Mouse (Mus musculus): ENCODE measurements at regions not wholly inside any gene's neighbourhood (a gene's known extent, or its start where the extent isn't known, plus 50 kb on each side); places are given as distances from the start of the nearest gene placed in this dataset.
A peak's percentile ranks its signal among the peaks of the same experiment; 100 is the strongest.

DNA sequence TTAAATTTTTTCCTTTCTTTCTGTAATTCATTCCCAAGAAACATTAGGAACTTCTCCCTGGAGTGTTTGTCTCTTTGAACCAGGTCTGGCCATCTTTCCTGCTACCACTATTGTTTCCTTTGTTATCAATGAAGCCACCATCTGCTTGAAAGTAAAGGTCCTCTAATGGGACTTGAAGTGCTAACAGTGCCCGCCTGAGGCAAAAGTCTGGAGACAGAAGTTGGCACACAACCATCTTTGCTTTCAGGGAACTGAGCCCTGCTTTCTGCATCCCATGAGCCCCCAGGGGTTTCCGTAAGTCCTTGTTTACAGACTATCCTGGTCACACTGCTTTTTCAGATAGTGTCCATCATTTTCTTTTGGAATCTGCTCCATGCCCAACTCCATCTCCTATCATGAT lies 546.2 kb upstream of the Mpdz start:
- TF ChIP-seq CTCF (IDR thresholded peaks at IDR 0.05; ENCODE audit: control insufficient read depth, insufficient read depth, insufficient read length): no peak
- no peak for TF ChIP-seq MAX (IDR thresholded peaks at IDR 0.05)
- no peak for TF ChIP-seq USF1 (IDR thresholded peaks at IDR 0.05; ENCODE audit: low read depth)
- no peaks in the 10 kb centered on the region for H3K27me3 ChIP-seq (ENCODE audit: control insufficient read depth, insufficient read depth, insufficient read length)
- no peaks in the 10 kb centered on the region for H3K79me3 ChIP-seq (ENCODE audit: low read depth)
- H3K79me2 ChIP-seq (ENCODE audit: control insufficient read depth, insufficient read depth): no peaks in the 10 kb centered on the region
- H3K36me3 ChIP-seq (ENCODE audit: control insufficient read depth, insufficient read depth): no peaks in the 10 kb centered on the region
- no peak overlapping the region for H3K4me3 ChIP-seq (ENCODE audit: insufficient read depth, poor library complexity, severe bottlenecking)
- no peak overlapping the region for H3ac ChIP-seq (ENCODE audit: control insufficient read depth, insufficient read length, low read depth)

DNA sequence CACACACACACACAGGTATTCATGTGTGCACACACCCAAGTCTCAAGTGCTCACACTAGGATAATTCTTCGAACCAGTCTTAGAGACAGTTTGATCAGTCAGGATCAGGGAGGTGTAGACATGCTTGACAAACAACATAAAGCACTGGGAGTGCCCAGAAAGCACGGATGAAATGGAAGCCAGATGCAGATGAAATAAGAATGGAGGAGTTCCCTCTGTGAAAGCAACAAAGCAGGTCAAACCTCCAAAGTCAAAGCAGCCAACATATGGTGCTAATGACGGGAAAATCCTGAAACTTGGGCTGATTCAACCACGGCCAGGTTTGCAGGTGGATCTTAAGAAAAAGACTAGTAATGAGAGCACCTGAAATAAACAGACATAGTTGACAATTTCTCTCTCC lies 544.0 kb upstream of the Mpdz start:
- TF ChIP-seq CEBPB (IDR thresholded peaks at IDR 0.05; ENCODE audit: low read depth) (no peak), MYOG (IDR thresholded peaks at IDR 0.05; ENCODE audit: control insufficient read depth, extremely low read depth, insufficient read length) (no peak), FOSL1 (IDR thresholded peaks at IDR 0.05; ENCODE audit: insufficient read depth, low read length, poor library complexity, severe bottlenecking) (no peak), MYOD1 (IDR thresholded peaks at IDR 0.05; ENCODE audit: control insufficient read depth, insufficient read length, low read depth) (no peak), CTCF (IDR thresholded peaks at IDR 0.05; ENCODE audit: control insufficient read depth, insufficient read depth, insufficient read length) (no peak)
- H3K4me3 ChIP-seq (ENCODE audit: insufficient read depth, poor library complexity, severe bottlenecking): no peak overlapping the region
- H3K27me3 ChIP-seq (ENCODE audit: control insufficient read depth, insufficient read depth, insufficient read length): no peaks in the 10 kb centered on the region

DNA sequence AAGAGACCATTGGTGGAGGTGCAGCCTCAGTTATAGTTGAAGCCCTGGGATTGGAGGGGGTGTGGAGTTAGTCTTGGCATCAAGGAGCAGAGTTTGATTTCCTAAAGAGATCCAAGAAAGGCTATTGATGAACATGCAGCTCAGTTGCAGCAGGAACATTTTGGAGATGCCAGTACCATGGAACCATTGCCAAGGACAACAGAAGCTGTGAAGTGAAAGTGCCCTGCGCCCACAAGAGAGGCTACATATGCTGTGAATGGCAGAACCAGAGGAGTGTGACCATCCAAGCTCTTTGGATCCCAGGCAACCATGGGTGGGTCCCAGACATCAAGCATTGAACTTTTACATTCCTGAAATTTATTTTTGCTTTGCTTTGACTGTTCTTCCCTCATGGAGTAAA lies 539.2 kb upstream of the Mpdz start:
- H3K4me3 ChIP-seq (ENCODE audit: insufficient read depth, poor library complexity, severe bottlenecking): no peak overlapping the region
- no peaks in the 10 kb centered on the region for H3K79me3 ChIP-seq (ENCODE audit: low read depth)
- no peaks in the 10 kb centered on the region for H3K79me2 ChIP-seq (ENCODE audit: control insufficient read depth, insufficient read depth)
- no peak overlapping the region for H3ac ChIP-seq (ENCODE audit: control insufficient read depth, insufficient read length, low read depth)
- TF ChIP-seq FOSL1 (IDR thresholded peaks at IDR 0.05; ENCODE audit: insufficient read depth, low read length, poor library complexity, severe bottlenecking): no peak
- no peak for TF ChIP-seq USF1 (IDR thresholded peaks at IDR 0.05; ENCODE audit: low read depth)
- no peak for TF ChIP-seq CTCF (IDR thresholded peaks at IDR 0.05; ENCODE audit: control insufficient read depth, insufficient read depth, insufficient read length)
- no peak for TF ChIP-seq MYOD1 (IDR thresholded peaks at IDR 0.05; ENCODE audit: control insufficient read depth, insufficient read length, low read depth)
- no peak for TF ChIP-seq MAX (IDR thresholded peaks at IDR 0.05)
- no peak for TF ChIP-seq MYOG (IDR thresholded peaks at IDR 0.05; ENCODE audit: control insufficient read depth, extremely low read depth, insufficient read length)
- no peak for TF ChIP-seq CEBPB (IDR thresholded peaks at IDR 0.05; ENCODE audit: low read depth)
- H3K27me3 ChIP-seq (ENCODE audit: control insufficient read depth, insufficient read depth, insufficient read length): no peaks in the 10 kb centered on the region
- no peaks in the 10 kb centered on the region for H3K36me3 ChIP-seq (ENCODE audit: control insufficient read depth, insufficient read depth)

More for the DNA sequence above, 544.0 kb upstream of the Mpdz start:
- H3K79me3 ChIP-seq (ENCODE audit: low read depth): no peaks in the 10 kb centered on the region
- no peaks in the 10 kb centered on the region for H3K36me3 ChIP-seq (ENCODE audit: control insufficient read depth, insufficient read depth)
- no peak overlapping the region for H3ac ChIP-seq (ENCODE audit: control insufficient read depth, insufficient read length, low read depth)
- H3K79me2 ChIP-seq (ENCODE audit: control insufficient read depth, insufficient read depth): no peaks in the 10 kb centered on the region

DNA sequence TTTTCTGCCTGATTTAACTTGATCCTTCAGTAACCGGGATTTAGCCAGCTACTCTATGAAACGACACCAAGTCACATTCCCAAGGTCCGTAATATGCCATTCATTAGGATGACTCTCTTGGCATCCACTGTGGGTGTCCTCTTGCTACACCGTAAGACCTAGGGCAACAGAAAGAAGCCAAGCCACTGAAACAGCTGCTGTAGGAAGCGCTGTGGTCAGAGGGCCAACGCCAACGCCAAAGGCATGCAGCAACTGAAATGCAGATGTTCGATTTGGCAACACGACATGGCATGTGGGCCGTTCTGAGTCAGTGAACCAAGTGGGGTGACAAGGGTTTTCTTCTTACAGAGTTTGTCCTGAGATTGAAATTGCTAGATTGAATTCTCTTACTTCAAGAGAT lies 527.9 kb upstream of the Mpdz start:
- no peaks in the 10 kb centered on the region for H3K79me2 ChIP-seq (ENCODE audit: control insufficient read depth, insufficient read depth)

DNA sequence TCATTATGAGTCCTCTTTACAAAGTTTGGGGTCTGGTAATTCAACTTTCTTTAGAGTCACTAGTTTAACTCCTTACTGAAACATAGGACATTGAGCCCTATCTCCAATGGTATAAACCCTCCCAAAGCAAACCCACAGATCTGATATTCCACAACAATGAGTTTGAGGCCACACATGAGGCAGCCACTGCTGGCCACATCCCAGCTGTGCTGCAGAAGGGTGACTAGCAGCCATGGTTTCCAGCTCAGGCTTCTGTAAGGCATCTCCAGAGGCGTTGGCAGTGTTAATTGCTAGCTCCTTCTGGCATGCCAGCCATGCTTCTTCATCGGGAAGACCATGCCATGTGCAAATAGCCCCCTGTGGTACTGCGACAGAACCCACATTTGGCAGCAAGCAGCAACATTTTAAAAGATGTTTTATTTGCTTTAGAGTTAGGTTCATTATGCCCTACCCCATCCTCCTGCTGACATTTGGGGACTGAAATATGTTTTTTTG lies 527.1 kb upstream of the Mpdz start:
- Histone ChIP-seq H3K36me3 (ENCODE audit: control insufficient read depth, insufficient read depth) (no peaks in the 10 kb centered on the region), H3K27me3 (ENCODE audit: control insufficient read depth, insufficient read depth, insufficient read length) (no peaks in the 10 kb centered on the region), H3K79me3 (ENCODE audit: low read depth) (no peaks in the 10 kb centered on the region), H3K4me3 (ENCODE audit: insufficient read depth, poor library complexity, severe bottlenecking) (no peak overlapping the region), H3K79me2 (ENCODE audit: control insufficient read depth, insufficient read depth) (no peaks in the 10 kb centered on the region), H3ac (ENCODE audit: control insufficient read depth, insufficient read length, low read depth) (no peak overlapping the region)
- no peak for TF ChIP-seq USF1 (IDR thresholded peaks at IDR 0.05; ENCODE audit: low read depth)
- TF ChIP-seq MAX (IDR thresholded peaks at IDR 0.05): no peak
- TF ChIP-seq MYOD1 (IDR thresholded peaks at IDR 0.05; ENCODE audit: control insufficient read depth, insufficient read length, low read depth): no peak
- TF ChIP-seq MYOG (IDR thresholded peaks at IDR 0.05; ENCODE audit: control insufficient read depth, extremely low read depth, insufficient read length): no peak
- TF ChIP-seq CEBPB (IDR thresholded peaks at IDR 0.05; ENCODE audit: low read depth): no peak
- TF ChIP-seq FOSL1 (IDR thresholded peaks at IDR 0.05; ENCODE audit: insufficient read depth, low read length, poor library complexity, severe bottlenecking): no peak
- TF ChIP-seq CTCF (IDR thresholded peaks at IDR 0.05; ENCODE audit: control insufficient read depth, insufficient read depth, insufficient read length): no peak

More for the DNA sequence above, 527.9 kb upstream of the Mpdz start:
- Histone ChIP-seq H3K4me3 (ENCODE audit: insufficient read depth, poor library complexity, severe bottlenecking) (no peak overlapping the region), H3K36me3 (ENCODE audit: control insufficient read depth, insufficient read depth) (no peaks in the 10 kb centered on the region), H3ac (ENCODE audit: control insufficient read depth, insufficient read length, low read depth) (no peak overlapping the region), H3K27me3 (ENCODE audit: control insufficient read depth, insufficient read depth, insufficient read length) (no peaks in the 10 kb centered on the region), H3K79me3 (ENCODE audit: low read depth) (no peaks in the 10 kb centered on the region)
- TF ChIP-seq MYOG (IDR thresholded peaks at IDR 0.05; ENCODE audit: control insufficient read depth, extremely low read depth, insufficient read length) (no peak), MAX (IDR thresholded peaks at IDR 0.05) (peak; percentile 76), CEBPB (IDR thresholded peaks at IDR 0.05; ENCODE audit: low read depth) (peak; percentile 77), MYOD1 (IDR thresholded peaks at IDR 0.05; ENCODE audit: control insufficient read depth, insufficient read length, low read depth) (peak; percentile 98), FOSL1 (IDR thresholded peaks at IDR 0.05; ENCODE audit: insufficient read depth, low read length, poor library complexity, severe bottlenecking) (peak; percentile 5), CTCF (IDR thresholded peaks at IDR 0.05; ENCODE audit: control insufficient read depth, insufficient read depth, insufficient read length) (no peak)

DNA sequence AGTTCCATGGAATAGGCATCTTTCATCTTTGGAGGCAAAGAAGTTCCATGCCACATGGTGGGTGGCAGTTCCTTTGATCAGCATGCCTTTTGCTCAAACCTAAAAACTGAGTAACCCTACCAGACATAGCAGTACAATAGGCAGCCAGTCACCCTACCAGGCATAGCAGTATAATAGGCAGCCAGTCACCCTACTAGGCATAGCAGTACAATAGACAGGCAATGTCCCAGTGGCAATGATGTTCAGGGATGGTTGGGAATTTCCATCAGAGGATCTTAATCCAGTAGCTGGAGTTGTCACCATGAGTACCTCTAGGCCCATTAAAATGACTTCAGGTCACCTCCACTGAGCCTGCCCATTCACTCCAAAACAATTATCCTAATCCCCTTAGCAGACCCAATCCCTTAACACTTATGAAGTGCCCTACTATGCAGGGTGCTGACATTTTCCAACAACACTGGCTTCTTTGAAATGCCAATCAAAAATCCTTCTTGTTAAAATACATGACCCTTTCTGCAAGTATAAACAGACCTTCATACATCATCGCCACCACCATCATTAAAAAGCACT lies 523.5 kb upstream of the Mpdz start:
- H3K79me2 ChIP-seq (ENCODE audit: control insufficient read depth, insufficient read depth): no peaks in the 10 kb centered on the region
- no peak overlapping the region for H3ac ChIP-seq (ENCODE audit: control insufficient read depth, insufficient read length, low read depth)
- H3K36me3 ChIP-seq (ENCODE audit: control insufficient read depth, insufficient read depth): no peaks in the 10 kb centered on the region
- no peaks in the 10 kb centered on the region for H3K79me3 ChIP-seq (ENCODE audit: low read depth)
- no peak overlapping the region for H3K4me3 ChIP-seq (ENCODE audit: insufficient read depth, poor library complexity, severe bottlenecking)
- no peaks in the 10 kb centered on the region for H3K27me3 ChIP-seq (ENCODE audit: control insufficient read depth, insufficient read depth, insufficient read length)
- TF ChIP-seq USF1 (IDR thresholded peaks at IDR 0.05; ENCODE audit: low read depth): no peak
- TF ChIP-seq FOSL1 (IDR thresholded peaks at IDR 0.05; ENCODE audit: insufficient read depth, low read length, poor library complexity, severe bottlenecking): no peak
- no peak for TF ChIP-seq MYOG (IDR thresholded peaks at IDR 0.05; ENCODE audit: control insufficient read depth, extremely low read depth, insufficient read length)
- no peak for TF ChIP-seq CTCF (IDR thresholded peaks at IDR 0.05; ENCODE audit: control insufficient read depth, insufficient read depth, insufficient read length)
- TF ChIP-seq CEBPB (IDR thresholded peaks at IDR 0.05; ENCODE audit: low read depth): no peak
- no peak for TF ChIP-seq MAX (IDR thresholded peaks at IDR 0.05)
- no peak for TF ChIP-seq MYOD1 (IDR thresholded peaks at IDR 0.05; ENCODE audit: control insufficient read depth, insufficient read length, low read depth)
